Mouse (Mus musculus) kidney, adult 18-20 months (tissue): Measurements from ENCODE around the gene Gm17079.
"Not testable (repeated sequence)": the region's sequence is repeated elsewhere in the genome, so short reads cannot be mapped to it uniquely, and the experiment has no call there.

ENCODE experiments used
- DNase-seq: peaks from one replicate; pipeline ENCODE4 v3.0.0; 2021

Gene Gm17079

DNA sequence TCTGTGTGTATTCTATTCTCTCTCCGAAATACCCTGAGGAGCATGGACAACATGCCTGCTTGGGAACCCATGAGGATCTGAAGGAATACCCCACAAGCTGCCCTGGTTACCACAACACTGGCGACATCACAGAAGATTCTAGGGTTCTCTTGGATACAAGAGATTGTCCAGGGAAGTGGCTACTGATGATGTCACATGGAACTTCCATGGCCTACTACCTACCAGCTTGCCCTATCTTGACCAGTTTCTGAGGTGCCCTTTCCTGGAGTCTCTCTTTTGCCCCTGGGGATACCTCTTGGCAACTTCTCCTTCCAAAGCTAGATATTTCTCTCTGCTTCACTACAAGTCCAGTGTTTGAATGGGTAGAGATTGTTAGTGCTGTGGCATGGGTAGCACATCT is at the start of gene Gm17079:
Gene Gm17079, minus strand, starts transcription at position 101 of the 400 bp plus-strand sequence.
- DNase-seq = not testable (repeated sequence)

GRCm38 (mm10) chr14:51740347-51741170 is 45.3 kb upstream of the Gm17079 start:
- DNase-seq = no peak

DNA sequence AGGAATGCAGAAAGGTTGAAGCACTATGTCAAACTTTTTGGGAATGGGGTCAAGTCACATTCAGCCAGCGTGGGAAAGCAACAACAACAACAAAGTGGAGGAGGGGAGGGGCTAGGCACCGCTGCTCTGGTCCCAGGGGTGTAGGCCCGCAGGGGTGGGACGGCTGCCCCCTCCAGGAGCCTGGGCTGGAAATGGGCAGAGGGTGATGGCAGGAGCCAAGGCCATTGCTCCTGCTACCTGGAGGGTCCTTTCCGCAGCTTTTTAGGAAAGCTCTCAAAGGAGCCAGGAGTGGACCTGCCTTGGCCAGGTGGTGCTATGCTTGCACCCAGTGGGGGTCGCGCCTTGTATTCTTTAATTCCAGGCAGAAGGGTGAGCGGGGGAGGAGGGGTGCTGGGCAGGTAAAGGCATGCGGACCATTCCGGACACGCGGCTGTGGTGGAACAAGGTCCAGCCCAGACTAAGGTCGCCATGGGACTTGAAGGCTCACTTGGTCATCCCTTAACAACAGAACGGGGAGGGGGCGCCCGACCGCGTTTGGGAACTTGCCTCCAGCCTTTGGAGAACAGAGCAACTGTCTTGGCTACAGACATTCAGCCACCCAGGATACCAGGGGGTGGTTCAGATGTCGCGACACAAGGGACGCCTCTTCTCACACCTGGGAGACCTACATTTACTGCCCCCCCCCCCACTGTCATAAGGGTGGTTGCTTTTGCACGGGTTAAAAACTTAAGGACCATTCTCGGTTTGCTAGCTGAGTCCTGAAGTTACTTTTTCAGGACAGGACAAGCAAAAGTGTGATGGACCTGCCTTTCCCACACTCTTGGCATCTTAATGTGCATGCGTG is 44.1 kb upstream of the Gm17079 start:
- no peak for DNase-seq

- no peak for DNase-seq
Observed at GRCm38 (mm10) chr14:51738411-51739149, 43.3 kb upstream of the Gm17079 start.

DNA sequence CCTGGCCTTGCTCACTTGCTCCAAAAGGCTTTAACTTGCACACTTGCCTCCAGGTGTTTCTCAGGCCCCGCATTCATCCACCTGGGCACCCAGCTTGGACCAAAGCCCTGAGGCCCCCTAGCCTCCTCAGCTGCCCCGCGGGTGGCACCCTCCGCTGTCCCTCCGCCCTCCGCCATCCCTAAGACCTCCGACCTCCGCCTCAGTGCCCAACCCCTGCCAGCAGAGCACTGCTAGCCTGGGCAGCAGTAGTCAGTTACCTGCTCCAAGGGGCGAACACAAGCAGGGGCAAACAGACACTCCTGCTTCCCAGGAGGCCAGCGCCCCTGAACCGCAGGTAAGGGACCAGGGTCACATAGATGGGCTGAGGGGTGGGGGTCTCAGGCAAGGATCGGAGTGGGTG is 42.7 kb upstream of the Gm17079 start:
- DNase-seq = no peak

GRCm38 (mm10) chr14:51717083-51717482 is 21.8 kb upstream of the Gm17079 start, which contains the start of gene Gm5800:
TSS of gene Gm5800 (minus strand) at chr14:51717183.
- no peak for DNase-seq

DNA sequence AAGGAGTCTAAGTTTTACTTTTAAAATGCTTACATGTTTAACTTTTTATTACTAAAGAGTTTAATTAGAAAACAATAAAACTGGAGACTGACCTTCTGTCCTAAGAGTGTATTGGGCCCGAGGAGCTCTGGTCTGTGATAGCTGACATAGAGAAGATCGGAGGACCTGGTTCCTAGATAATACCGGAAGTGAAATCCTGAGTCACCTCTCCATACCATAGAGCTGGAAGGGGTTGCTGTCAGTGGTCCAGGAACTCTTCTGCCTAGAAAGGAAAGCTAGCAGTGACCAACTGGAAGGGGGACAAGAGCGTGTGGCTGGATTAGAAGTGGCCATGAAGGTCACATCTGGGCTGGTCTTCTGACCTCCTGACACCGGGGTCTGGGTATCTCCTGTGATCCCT is 18.0 kb downstream of the Gm17079 start:
- DNase-seq = no peak
